Mouse (Mus musculus): ENCODE results near the gene Fam171a2. TPM values are rescaled to one million over a fixed set of nuclear protein-coding genes. Genes with fewer than 3 reads are reported as not detected.
A peak's percentile ranks its signal among the peaks of the same experiment; 100 is the strongest.

Fam171a2 gene
- polyA plus RNA-seq, 1 experiment from 2014 or later, result 1.7 TPM

- no peak for ATAC-seq
- Histone ChIP-seq H3K36me3 (ENCODE audit: control insufficient read depth, insufficient read depth) (peaks cover 36% of the 10 kb centered on the region), H3K27me3 (replicated peaks; ENCODE audit: control insufficient read depth, insufficient read depth, low read length) (peaks cover 18% of the 10 kb centered on the region), H3K9me3 (ENCODE audit: control insufficient read depth) (no peaks in the 10 kb centered on the region), H3K4me1 (replicated peaks; ENCODE audit: control insufficient read depth, insufficient read depth, low read length) (no peaks in the 10 kb centered on the region), H3K4me2 (replicated peaks; ENCODE audit: low read depth) (no peak overlapping the region), H3K4me3 (ENCODE audit: low read depth, low read length) (no peak overlapping the region), H3K27ac (ENCODE audit: low read depth, low read length) (no peak overlapping the region), H3K9ac (ENCODE audit: low read depth, low read length) (no peak overlapping the region)
- WGBS, result 27% methylated on average over 12 of the region's 12 CpGs
- no peak for TF ChIP-seq CTCF (IDR thresholded peaks at IDR 0.05; ENCODE audit: low read depth)
Measured at GRCm38 (mm10) chr11:102400513-102401084, 46.9 kb downstream of the Fam171a2 start.

DNA sequence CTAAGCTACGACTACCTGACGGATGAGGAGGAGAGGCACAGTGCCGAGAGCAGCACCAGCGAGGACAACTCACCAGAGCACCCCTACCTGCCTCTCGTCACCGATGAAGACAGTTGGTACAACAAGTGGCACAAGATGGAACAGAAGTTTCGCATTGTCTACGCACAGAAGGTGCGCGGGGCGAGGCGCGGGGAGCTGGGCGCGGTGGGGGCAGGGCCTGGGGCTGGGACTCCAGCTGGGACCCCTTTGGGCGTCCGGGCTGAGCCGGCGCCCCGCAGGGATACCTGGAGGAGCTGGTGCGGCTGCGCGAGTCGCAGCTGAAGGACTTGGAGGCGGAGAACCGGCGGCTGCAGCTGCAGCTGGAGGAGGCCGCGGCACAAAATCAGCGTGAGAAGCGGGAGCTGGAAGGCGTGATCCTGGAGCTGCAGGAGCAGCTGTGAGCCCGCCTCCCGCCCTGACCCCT, 47.8 kb downstream of the Fam171a2 start:
- no peaks in the 10 kb centered on the region for H3K9me3 ChIP-seq (ENCODE audit: control insufficient read depth)
- H3K4me1 ChIP-seq (replicated peaks; ENCODE audit: control insufficient read depth, insufficient read depth, low read length), result no peaks in the 10 kb centered on the region
- H3K27ac ChIP-seq (ENCODE audit: low read depth, low read length), result no peak overlapping the region
- no peak for TF ChIP-seq CTCF (IDR thresholded peaks at IDR 0.05; ENCODE audit: low read depth)
- no peak overlapping the region for H3K9ac ChIP-seq (ENCODE audit: low read depth, low read length)
- H3K27me3 ChIP-seq (replicated peaks; ENCODE audit: control insufficient read depth, insufficient read depth, low read length), result peaks cover 18% of the 10 kb centered on the region
- peak overlapping the region; percentile 31 for H3K4me3 ChIP-seq (ENCODE audit: low read depth, low read length)
- no peak for ATAC-seq
- WGBS, result under 1% methylated on average over 33 of the region's 34 CpGs
- H3K4me2 ChIP-seq (replicated peaks; ENCODE audit: low read depth), result peak overlapping the region; percentile 64
- peaks cover 31% of the 10 kb centered on the region for H3K36me3 ChIP-seq (ENCODE audit: control insufficient read depth, insufficient read depth)

DNA sequence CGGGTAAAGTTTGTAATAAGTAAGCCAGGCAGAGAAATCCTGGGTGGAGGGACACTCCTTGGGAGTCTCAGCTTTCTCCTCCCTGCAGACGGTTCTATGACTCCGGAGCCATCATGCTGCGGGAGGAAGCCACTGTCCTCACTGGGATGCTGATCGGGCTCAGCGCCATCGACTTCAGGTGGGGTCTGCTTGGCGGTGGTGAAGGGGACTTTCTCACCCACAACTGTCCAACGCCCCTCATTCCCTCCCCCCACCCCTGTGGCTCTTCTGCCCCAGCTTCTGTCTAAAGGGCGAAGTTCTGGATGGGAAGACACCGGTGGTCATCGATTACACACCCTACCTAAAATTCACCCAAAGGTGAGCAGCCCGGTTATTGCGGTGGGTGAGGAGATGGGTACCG, 48.4 kb downstream of the Fam171a2 start:
- Histone ChIP-seq H3K27ac (ENCODE audit: low read depth, low read length) (no peak overlapping the region), H3K36me3 (ENCODE audit: control insufficient read depth, insufficient read depth) (peaks cover 26% of the 10 kb centered on the region), H3K4me1 (replicated peaks; ENCODE audit: control insufficient read depth, insufficient read depth, low read length) (peaks cover 4% of the 10 kb centered on the region), H3K9ac (ENCODE audit: low read depth, low read length) (no peak overlapping the region), H3K4me3 (ENCODE audit: low read depth, low read length) (peak overlapping the region; percentile 31), H3K4me2 (replicated peaks; ENCODE audit: low read depth) (peak overlapping the region; percentile 64), H3K9me3 (ENCODE audit: control insufficient read depth) (no peaks in the 10 kb centered on the region), H3K27me3 (replicated peaks; ENCODE audit: control insufficient read depth, insufficient read depth, low read length) (peaks cover 18% of the 10 kb centered on the region)
- no peak for TF ChIP-seq CTCF (IDR thresholded peaks at IDR 0.05; ENCODE audit: low read depth)
- ATAC-seq, result no peak
- WGBS, result 16% methylated on average over 15 of the region's 15 CpGs

- 0 out of 2 replicates have a peak overlapping the region, but pooled peaks have one; percentile 64 for H3K4me2 ChIP-seq (replicated peaks; ENCODE audit: low read depth)
- H3K4me1 ChIP-seq (replicated peaks; ENCODE audit: control insufficient read depth, insufficient read depth, low read length), result peaks cover 12% of the 10 kb centered on the region
- 74% methylated on average over 20 of the region's 20 CpGs for WGBS
- TF ChIP-seq CTCF (IDR thresholded peaks at IDR 0.05; ENCODE audit: low read depth), result no peak
- no peak overlapping the region for H3K4me3 ChIP-seq (ENCODE audit: low read depth, low read length)
- no peaks in the 10 kb centered on the region for H3K9me3 ChIP-seq (ENCODE audit: control insufficient read depth)
- peaks cover 18% of the 10 kb centered on the region for H3K27me3 ChIP-seq (replicated peaks; ENCODE audit: control insufficient read depth, insufficient read depth, low read length)
- H3K36me3 ChIP-seq (ENCODE audit: control insufficient read depth, insufficient read depth), result peaks cover 17% of the 10 kb centered on the region; the same call in 1 of the 2 replicates
- H3K27ac ChIP-seq (ENCODE audit: low read depth, low read length), result no peak overlapping the region
- peak; percentile 59 for ATAC-seq
- H3K9ac ChIP-seq (ENCODE audit: low read depth, low read length), result no peak overlapping the region
Measured at GRCm38 (mm10) chr11:102398007-102398825, 49.3 kb downstream of the Fam171a2 start.

DNA sequence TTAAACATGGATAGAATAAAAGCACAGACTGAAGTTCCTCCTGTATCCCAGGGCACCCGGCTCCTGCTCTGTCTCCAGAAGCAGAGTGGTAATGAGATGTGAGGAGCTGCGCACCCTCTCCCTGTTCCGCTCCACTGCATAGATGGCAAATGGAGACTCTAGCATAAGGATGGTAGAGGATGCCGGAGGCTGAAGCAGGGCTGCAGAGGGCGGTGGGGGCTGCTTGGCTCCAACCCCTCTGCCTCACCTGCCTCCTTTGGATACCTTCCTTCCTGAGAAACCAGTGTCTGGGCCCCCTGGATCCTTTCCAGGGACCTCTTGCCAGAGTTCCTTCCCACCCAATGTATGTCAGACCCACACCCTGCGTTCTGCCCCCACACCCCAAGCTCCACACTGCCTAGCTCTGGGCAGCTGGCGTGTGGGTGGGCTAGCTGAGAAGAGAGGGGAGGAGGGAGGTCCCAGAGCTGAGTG, 50.8 kb downstream of the Fam171a2 start:
- 77% methylated on average over 7 of the region's 7 CpGs for WGBS
- H3K9ac ChIP-seq (ENCODE audit: low read depth, low read length), result no peak overlapping the region
- no peak overlapping the region for H3K4me3 ChIP-seq (ENCODE audit: low read depth, low read length)
- no peak overlapping the region for H3K4me2 ChIP-seq (replicated peaks; ENCODE audit: low read depth)
- no peak for TF ChIP-seq CTCF (IDR thresholded peaks at IDR 0.05; ENCODE audit: low read depth)
- ATAC-seq, result no peak
- peaks cover 2% of the 10 kb centered on the region; the same call in 1 of the 2 replicates for H3K36me3 ChIP-seq (ENCODE audit: control insufficient read depth, insufficient read depth)
- no peaks in the 10 kb centered on the region for H3K9me3 ChIP-seq (ENCODE audit: control insufficient read depth)
- H3K27ac ChIP-seq (ENCODE audit: low read depth, low read length), result no peak overlapping the region
- H3K27me3 ChIP-seq (replicated peaks; ENCODE audit: control insufficient read depth, insufficient read depth, low read length), result peaks cover 18% of the 10 kb centered on the region
- peaks cover 12% of the 10 kb centered on the region for H3K4me1 ChIP-seq (replicated peaks; ENCODE audit: control insufficient read depth, insufficient read depth, low read length)

GRCm38 (mm10) chr11:102396263-102396662, 51.2 kb downstream of the Fam171a2 start:
- H3K4me1 ChIP-seq (replicated peaks; ENCODE audit: control insufficient read depth, insufficient read depth, low read length), result peaks cover 12% of the 10 kb centered on the region
- no peak overlapping the region for H3K4me2 ChIP-seq (replicated peaks; ENCODE audit: low read depth)
- 57% methylated on average over 6 of the region's 6 CpGs for WGBS
- H3K4me3 ChIP-seq (ENCODE audit: low read depth, low read length), result no peak overlapping the region
- ATAC-seq, result no peak
- H3K9me3 ChIP-seq (ENCODE audit: control insufficient read depth), result no peaks in the 10 kb centered on the region
- H3K27me3 ChIP-seq (replicated peaks; ENCODE audit: control insufficient read depth, insufficient read depth, low read length), result peaks cover 18% of the 10 kb centered on the region
- H3K9ac ChIP-seq (ENCODE audit: low read depth, low read length), result no peak overlapping the region
- no peak overlapping the region for H3K27ac ChIP-seq (ENCODE audit: low read depth, low read length)
- no peaks in the 10 kb centered on the region for H3K36me3 ChIP-seq (ENCODE audit: control insufficient read depth, insufficient read depth)
- TF ChIP-seq CTCF (IDR thresholded peaks at IDR 0.05; ENCODE audit: low read depth), result no peak

Data from intestine, postnatal 0 days (tissue).